Mouse (Mus musculus) forebrain, embryonic 14.5 days (tissue): ENCODE measurements at regions not wholly inside any gene's neighbourhood (a gene's known extent, or its start where the extent isn't known, plus 50 kb on each side); places are given as distances from the start of the nearest gene placed in this dataset.
A peak's percentile ranks its signal among the peaks of the same experiment; 100 is the strongest.

ENCODE experiments used
- ATAC-seq: fragments of 200-750 bp; cut with Nextera tagmentation; 2 replicates; pipeline ENCODE4 v1.8.0; 2017; ENCODE audit warnings: mild to moderate bottlenecking, moderate library complexity
- DNase-seq: peaks from one replicate; pipeline ENCODE4 v3.0.0-alpha.2; 2015; ENCODE audit warnings: low spot score
- H3K27ac ChIP-seq: fragments of 300-500 bp; sonication (generic); 2 replicates; pipeline ENCODE4 v1.5.1; 2014; ENCODE audit warnings: low read depth, mild to moderate bottlenecking, control low read depth, low read length, moderate library complexity
- H3K27me3 ChIP-seq: fragments of 300-500 bp; sonication (generic); replicated peaks from 2 replicates; pipeline ENCODE4 v1.6.1; 2014; ENCODE audit warnings: low read length, control low read depth, mixed read lengths; ENCODE audit not compliant: control insufficient read depth, insufficient read depth
- H3K36me3 ChIP-seq: fragments of 300-500 bp; sonication (generic); 2 replicates; pipeline ENCODE4 v1.6.1; 2014; ENCODE audit warnings: low read length, control low read depth; ENCODE audit not compliant: control insufficient read depth, insufficient read depth
- H3K4me1 ChIP-seq: fragments of 300-500 bp; sonication (generic); 2 replicates; pipeline ENCODE4 v1.6.1; 2014; ENCODE audit warnings: antibody characterized with exemption, low read length, control low read depth; ENCODE audit not compliant: control insufficient read depth, insufficient read depth
- H3K4me2 ChIP-seq: fragments of 300-500 bp; sonication (generic); 2 replicates; pipeline ENCODE4 v1.6.1; 2014; ENCODE audit warnings: mild to moderate bottlenecking, control low read depth, low read length
- H3K4me3 ChIP-seq: fragments of 300-500 bp; sonication (generic); 2 replicates; pipeline ENCODE4 v1.5.1; 2014; ENCODE audit warnings: low read depth, low read length, control low read depth
- H3K9ac ChIP-seq: fragments of 300-500 bp; sonication (generic); 2 replicates; pipeline ENCODE4 v1.6.1; 2014; ENCODE audit warnings: mild to moderate bottlenecking, low read length, control low read depth, moderate library complexity
- H3K9me3 ChIP-seq: fragments of 300-500 bp; sonication (generic); replicated peaks from 2 replicates; pipeline ENCODE4 v1.6.1; 2016; ENCODE audit warnings: low read length, control low read depth, mixed read lengths; ENCODE audit not compliant: control insufficient read depth
- WGBS: fragments of 180-500 bp; shearing (Covaris S2); extraction: QIAGEN DNeasy Blood & Tissue Kit; methylation state at CpG from one replicate; pipeline ENCODE4 v1.1.7; 2014; 5-methylcytosine and 5-hydroxymethylcytosine counted together

GRCm38 (mm10) chr5:49909483-49909882, 149.3 kb downstream of the Adgra3 start:
- no peak overlapping the region for H3K27ac ChIP-seq
- H3K4me2 ChIP-seq = no peak overlapping the region
- no peaks in the 10 kb centered on the region for H3K4me1 ChIP-seq
- H3K9me3 ChIP-seq = no peaks in the 10 kb centered on the region
- H3K27me3 ChIP-seq = no peaks in the 10 kb centered on the region
- DNase-seq = no peak
- H3K4me3 ChIP-seq = no peak overlapping the region
- no peak overlapping the region for H3K9ac ChIP-seq
- ATAC-seq = no peak
- WGBS = 93% methylated on average over 1 of the region's 1 CpGs
- H3K36me3 ChIP-seq = no peaks in the 10 kb centered on the region

DNA sequence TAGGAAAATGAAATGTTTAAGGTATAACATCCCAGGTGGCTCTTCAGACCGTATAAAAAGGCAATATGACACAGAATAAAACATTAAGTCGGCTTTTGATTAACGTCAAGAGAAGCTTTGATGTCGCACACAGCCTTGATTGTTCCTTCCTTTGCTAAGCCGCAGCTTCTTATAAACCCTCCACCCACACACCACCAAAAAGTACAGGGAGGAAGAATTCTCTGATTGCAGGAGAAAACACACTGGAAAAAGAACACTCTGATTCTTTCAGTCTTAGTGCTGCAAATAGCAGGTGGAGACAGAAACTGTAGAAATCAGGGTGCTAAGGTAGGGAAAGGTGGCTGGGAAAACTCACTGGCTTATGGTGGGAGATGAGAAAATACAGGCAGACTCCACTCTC, 162.7 kb downstream of the Adgra3 start:
- DNase-seq = no peak
- ATAC-seq = no peak
- Histone ChIP-seq H3K9ac (no peak overlapping the region), H3K36me3 (no peaks in the 10 kb centered on the region), H3K4me1 (no peaks in the 10 kb centered on the region), H3K4me2 (no peak overlapping the region), H3K27ac (no peak overlapping the region), H3K9me3 (no peaks in the 10 kb centered on the region), H3K4me3 (no peak overlapping the region), H3K27me3 (no peaks in the 10 kb centered on the region)
- 85% methylated on average over 5 of the region's 5 CpGs for WGBS

DNA sequence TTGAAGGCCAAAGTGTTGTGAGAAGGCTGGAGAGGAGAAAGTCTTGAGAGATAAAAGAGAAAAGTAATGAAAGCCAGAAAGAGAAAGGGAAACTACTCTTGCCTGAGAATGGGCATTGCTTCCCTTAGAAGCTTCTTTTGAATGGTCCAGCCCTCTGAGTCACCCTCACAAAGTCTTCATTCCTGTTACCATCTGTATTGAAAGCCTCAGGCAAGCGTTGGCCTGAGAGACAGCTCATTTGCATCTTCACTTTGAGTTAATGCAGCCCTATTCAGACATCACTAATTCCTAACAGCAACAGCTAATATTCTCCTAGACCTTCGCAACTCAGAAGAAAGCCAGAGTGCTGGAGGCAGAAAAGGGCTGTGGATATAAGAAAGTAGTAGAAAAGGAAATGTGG, 178.4 kb downstream of the Adgra3 start:
- peak; percentile 37 for ATAC-seq

GRCm38 (mm10) chr5:49876240-49876639, 182.6 kb downstream of the Adgra3 start:
- H3K27me3 ChIP-seq = no peaks in the 10 kb centered on the region
- 10% methylated on average over 1 of the region's 1 CpGs for whole genome bisulfite sequencing
- H3K9me3 ChIP-seq = no peaks in the 10 kb centered on the region
- no peak overlapping the region for H3K4me3 ChIP-seq
- H3K36me3 ChIP-seq = no peaks in the 10 kb centered on the region
- DNase-seq (no peak), ATAC-seq (no peak)
- H3K4me1 ChIP-seq = no peaks in the 10 kb centered on the region
- H3K4me2 ChIP-seq = no peak overlapping the region
- no peak overlapping the region for H3K27ac ChIP-seq
- H3K9ac ChIP-seq = no peak overlapping the region

More for the DNA sequence above, 178.4 kb downstream of the Adgra3 start:
- Histone ChIP-seq H3K36me3 (no peaks in the 10 kb centered on the region), H3K4me1 (no peaks in the 10 kb centered on the region), H3K4me3 (no peak overlapping the region), H3K9ac (no peak overlapping the region), H3K27ac (no peak overlapping the region), H3K9me3 (no peaks in the 10 kb centered on the region), H3K4me2 (no peak overlapping the region), H3K27me3 (no peaks in the 10 kb centered on the region)
- DNase-seq = no peak
- 29% methylated on average over 2 of the region's 2 CpGs for whole genome bisulfite sequencing

GRCm38 (mm10) chr5:49857202-49857601, 201.6 kb downstream of the Adgra3 start:
- H3K27ac ChIP-seq = no peak overlapping the region
- DNase-seq (no peak), ATAC-seq (no peak)
- no peaks in the 10 kb centered on the region for H3K36me3 ChIP-seq
- WGBS = 56% methylated on average over 1 of the region's 1 CpGs
- H3K9ac ChIP-seq = no peak overlapping the region
- H3K9me3 ChIP-seq = no peaks in the 10 kb centered on the region
- H3K4me2 ChIP-seq = no peak overlapping the region
- no peaks in the 10 kb centered on the region for H3K4me1 ChIP-seq
- no peaks in the 10 kb centered on the region for H3K27me3 ChIP-seq
- H3K4me3 ChIP-seq = no peak overlapping the region

DNA sequence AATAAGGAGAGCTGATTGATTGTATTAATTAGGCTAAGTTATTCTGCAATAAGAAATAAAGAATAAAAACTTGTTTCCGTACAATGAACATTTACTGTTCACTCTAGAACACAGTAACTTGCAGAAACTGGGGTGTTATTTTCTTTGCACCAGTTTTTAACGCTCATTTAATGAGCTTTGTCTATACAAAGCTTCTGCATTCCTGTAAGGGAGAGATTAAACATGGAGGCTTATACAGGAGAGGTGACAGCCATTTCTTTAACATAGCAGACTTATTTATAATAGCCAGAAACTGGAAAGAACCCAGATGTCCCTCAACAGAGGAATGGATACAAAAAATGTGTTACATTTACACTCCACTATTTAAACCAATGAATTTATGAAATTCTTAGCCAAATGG, 202.8 kb downstream of the Adgra3 start:
- Histone ChIP-seq H3K9me3 (no peaks in the 10 kb centered on the region), H3K4me3 (no peak overlapping the region), H3K27ac (no peak overlapping the region), H3K9ac (no peak overlapping the region), H3K36me3 (no peaks in the 10 kb centered on the region), H3K4me2 (no peak overlapping the region), H3K4me1 (no peaks in the 10 kb centered on the region), H3K27me3 (no peaks in the 10 kb centered on the region)
- WGBS = 81% methylated on average over 2 of the region's 2 CpGs
- no peak for ATAC-seq
- DNase-seq = no peak

GRCm38 (mm10) chr5:49848680-49849079, 210.1 kb downstream of the Adgra3 start:
- no peak overlapping the region for H3K27ac ChIP-seq
- H3K27me3 ChIP-seq = no peaks in the 10 kb centered on the region

DNA sequence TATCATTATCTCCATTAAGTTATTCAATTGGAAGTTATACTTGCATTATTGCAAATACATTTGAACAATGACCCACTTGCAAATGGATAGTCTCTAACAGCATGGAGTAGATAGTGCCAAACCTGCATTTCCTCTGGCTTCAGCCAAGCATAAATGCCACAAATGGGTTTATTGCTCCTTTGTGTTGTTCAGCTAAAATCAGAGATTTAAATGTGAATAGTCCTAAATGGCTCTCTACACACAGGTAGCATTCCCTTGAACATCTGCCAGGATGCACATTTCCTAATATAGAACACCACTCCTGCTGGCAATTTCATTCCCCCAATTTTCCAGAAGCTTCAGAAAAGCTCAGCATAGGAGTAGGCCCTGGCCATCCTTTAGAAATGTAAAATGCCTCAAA, 210.6 kb downstream of the Adgra3 start:
- Histone ChIP-seq H3K9me3 (no peaks in the 10 kb centered on the region), H3K4me2 (no peak overlapping the region), H3K36me3 (no peaks in the 10 kb centered on the region), H3K4me1 (no peaks in the 10 kb centered on the region), H3K27ac (no peak overlapping the region), H3K4me3 (no peak overlapping the region), H3K27me3 (no peaks in the 10 kb centered on the region), H3K9ac (no peak overlapping the region)
- DNase-seq = no peak
- no peak; the same call in 1 of the 2 replicates for ATAC-seq

More at GRCm38 (mm10) chr5:49848680-49849079, 210.1 kb downstream of the Adgra3 start:
- no peak overlapping the region for H3K9ac ChIP-seq
- ATAC-seq (no peak; the same call in 1 of the 2 replicates), DNase-seq (peak; percentile 12)
- no peak overlapping the region for H3K4me2 ChIP-seq
- WGBS = 52% methylated on average over 5 of the region's 5 CpGs
- no peaks in the 10 kb centered on the region for H3K9me3 ChIP-seq
- no peaks in the 10 kb centered on the region for H3K36me3 ChIP-seq
- no peak overlapping the region for H3K4me3 ChIP-seq
- H3K4me1 ChIP-seq = no peaks in the 10 kb centered on the region

DNA sequence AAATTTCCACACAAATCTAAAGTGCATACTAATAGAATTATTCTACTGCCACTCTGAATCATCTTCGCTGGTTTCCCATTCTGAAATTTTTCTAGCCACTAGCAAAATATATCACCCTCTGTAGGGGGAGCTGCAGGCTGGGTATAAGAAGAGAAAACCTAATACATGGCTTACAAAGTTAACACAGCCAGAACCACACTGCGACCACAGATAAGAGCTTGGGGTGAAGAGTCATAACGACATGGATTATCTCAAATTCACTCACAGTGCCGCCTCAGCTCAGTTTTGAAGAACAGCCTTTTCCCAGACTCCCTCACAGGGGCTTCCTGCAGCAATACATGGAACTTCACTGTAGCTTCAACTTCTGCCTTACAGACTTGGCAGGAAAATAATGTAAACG, 240.0 kb downstream of the Adgra3 start:
- DNase-seq (no peak), ATAC-seq (no peak)
- Histone ChIP-seq H3K27ac (no peak overlapping the region), H3K4me1 (no peaks in the 10 kb centered on the region), H3K4me3 (no peak overlapping the region), H3K36me3 (no peaks in the 10 kb centered on the region), H3K9ac (no peak overlapping the region), H3K9me3 (no peaks in the 10 kb centered on the region), H3K4me2 (no peak overlapping the region), H3K27me3 (no peaks in the 10 kb centered on the region)
- 80% methylated on average over 5 of the region's 5 CpGs for WGBS
